Mouse (Mus musculus): ENCODE data around the gene Msi2.

GRCm38 (mm10) chr11:88765635-88766034 is 47.3 kb upstream of the Msi2 start:
- no peak for TF ChIP-seq POLR2A (IDR thresholded peaks at IDR 0.05; ENCODE audit: extremely low read depth, insufficient read depth, low read length)
- TF ChIP-seq CTCF (IDR thresholded peaks at IDR 0.05; ENCODE audit: low read depth, low read length), result no peak
